8 mouse cellular contexts compared by ENCODE assay signal in genomic region chr3:90433381-90434020, GRCm38 (mm10). TPM values are rescaled to one million over a fixed set of nuclear protein-coding genes. Genes with fewer than 3 reads are reported as not detected.
DNase-seq lines count a peak whose midpoint lies in the region; ATAC-seq and TF ChIP-seq lines count a peak whose summit lies in the region.

TSS of gene Ints3 (minus strand) at chr3:90433622.

- no peaks in the 10 kb centered on the region for H3K27me3 ChIP-seq in hindbrain, postnatal 0 days (ENCODE audit: insufficient read depth, low read length)

- peak within 1 kb of the TSS; percentile 96 for H3K4me3 ChIP-seq in gastrocnemius, adult 2 months
- H3K4me3 ChIP-seq in hindbrain, postnatal 0 days (ENCODE audit: low read length) = peak within 1 kb of the TSS; percentile 80
- peak within 1 kb of the TSS; percentile 79 for H3K4me3 ChIP-seq in left cerebral cortex, adult 2 months

- no peaks in the 10 kb centered on the region for H3K9me3 ChIP-seq in hindbrain, postnatal 0 days (ENCODE audit: low read length)

- peak within 1 kb of the TSS; percentile 99 for H3K4me2 ChIP-seq in hindbrain, postnatal 0 days (ENCODE audit: low read depth, low read length)

- peak within 1 kb of the TSS; percentile 98 for H3K27ac ChIP-seq in gastrocnemius, adult 2 months
- peak within 1 kb of the TSS; percentile 96 for H3K27ac ChIP-seq in hindbrain, postnatal 0 days
- H3K27ac ChIP-seq in left cerebral cortex, adult 2 months = peak within 1 kb of the TSS; percentile 99

- intact Hi-C loops in gastrocnemius, adult 2 months (cut with DNase I) = loop anchor here (5.0 kb wide), 1 partner anchor 34 kb away; the partner anchor contains the start of gene Npr1
- intact Hi-C loops in left cerebral cortex, adult 2 months (cut with DNase I) = loop anchor here (2.0 to 5.0 kb wide), 2 partner anchors 41 to 219 kb away; partner anchors contain the start of gene S100a7a

- peak; percentile 99 for ATAC-seq in common myeloid progenitor, adult 5-6 weeks (replicated peaks; ENCODE audit: low read depth, poor library complexity, severe bottlenecking)
- peak; percentile 100 for ATAC-seq in hindbrain, postnatal 0 days
- peak; percentile 97 for ATAC-seq in megakaryocyte, adult 5-6 weeks (ENCODE audit: poor library complexity, severe bottlenecking)

- peak within 1 kb of the TSS; percentile 91 for H3K9ac ChIP-seq in hindbrain, postnatal 0 days (replicated peaks; ENCODE audit: low read length)

- H3K36me3 ChIP-seq in hindbrain, postnatal 0 days (ENCODE audit: insufficient read depth, low read length) = no peaks in the 10 kb centered on the region

- no peak for TF ChIP-seq CTCF in gastrocnemius, adult 2 months (IDR thresholded peaks at IDR 0.05)
- peak; percentile 23; the same call in 1 of the 2 replicates for TF ChIP-seq CTCF in hindbrain, postnatal 0 days (IDR thresholded peaks at IDR 0.05; ENCODE audit: low read depth)
- TF ChIP-seq CTCF in left cerebral cortex, adult 2 months (IDR thresholded peaks at IDR 0.05) = no peak

- peak; percentile 100 for DNase-seq in ZHBTc4 (ENCODE audit: low read depth, low spot score)
- peak; percentile 100 for DNase-seq in gastrocnemius, adult 2 months
- peak; percentile 99 for DNase-seq in hindbrain, postnatal 0 days (ENCODE audit: low spot score)
- DNase-seq in left cerebral cortex, adult 2 months (ENCODE audit: extremely low spot score in 1 of 2, low spot score in 2 of 2) = peak; percentile 100
- DNase-seq in right cerebral cortex, adult 2 months (ENCODE audit: low spot score in 2 of 2) = peak; percentile 100
- peak; percentile 100 for DNase-seq in urinary bladder, postnatal 14 days (ENCODE audit: low spot score)

- 1% methylated on average over 52 of the region's 52 CpGs for WGBS in hindbrain, postnatal 0 days

- H3K4me1 ChIP-seq in hindbrain, postnatal 0 days (ENCODE audit: insufficient read depth, low read length) = peaks cover 13% of the 10 kb centered on the region

RNA-seq across cellular contexts. Expression of gene Ints3, which starts in this region (rescaled TPM):
- 19.2 and 21.7 TPM in 2 replicates for total RNA-seq in common myeloid progenitor, adult 5-6 weeks (2017)
- 10 to 100 TPM; 14.0 to 17.2 TPM for total RNA-seq in gastrocnemius, adult 2 months (2021)
- 58.1 and 71.7 TPM in 2 replicates for total RNA-seq in hindbrain, postnatal 0 days (2014; rRNA removed)
- polyA plus RNA-seq in hindbrain, postnatal 0 days (2015; fragmentation: Nextera tagmentation; extraction: Ambion mirVana) = 19.9 and 20.4 TPM in 2 replicates
- total RNA-seq in left cerebral cortex, adult 2 months (2021) = 10 to 100 TPM; 62.1 to 65.7 TPM
- 13.7 and 14.7 TPM in 2 replicates for total RNA-seq in megakaryocyte, adult 5-6 weeks (2015)
- 14.9 and 20.5 TPM in 2 replicates for total RNA-seq in megakaryocyte, adult 5-6 weeks (2017)

Comparison
In these comparisons a context has a peak if more than half of its experiments do, and no peak if none do; other contexts are left out.
1. Peak in every context shown above with its lines: DNase-seq, ATAC-seq, H3K4me3 ChIP-seq and H3K27ac ChIP-seq.